Comparison of ENCODE assay signal across 8 mouse cellular contexts in genomic region chr1:105843386-105843785, GRCm38 (mm10).
DNase-seq lines count a peak whose midpoint lies in the region; ATAC-seq lines count a peak whose summit lies in the region.

No protein-coding gene starts in this region.

- peak overlapping the region in 1 of 2 experiments; percentile 12; a peak in 2 of 4 replicates for H3K4me3 ChIP-seq in heart, embryonic 14.5 days (ENCODE audit: control insufficient read depth in 1 of 2, insufficient read depth in 1 of 2, low read depth in 1 of 2, low read length in 2 of 2)
- peak overlapping the region; percentile 41 for H3K4me3 ChIP-seq in hindbrain, embryonic 13.5 days
- peak overlapping the region; percentile 27 for H3K4me3 ChIP-seq in midbrain, embryonic 14.5 days (replicated peaks; ENCODE audit: low read depth, low read length)

- no peaks in the 10 kb centered on the region for H3K36me3 ChIP-seq in heart, embryonic 14.5 days (ENCODE audit: control insufficient read depth, insufficient read depth, low read length)
- no peaks in the 10 kb centered on the region for H3K36me3 ChIP-seq in hindbrain, embryonic 13.5 days
- H3K36me3 ChIP-seq in midbrain, embryonic 14.5 days (ENCODE audit: control insufficient read depth, insufficient read depth, low read length): no peaks in the 10 kb centered on the region

- no peak overlapping the region for H3K9ac ChIP-seq in heart, embryonic 14.5 days (ENCODE audit: low read length)
- H3K9ac ChIP-seq in hindbrain, embryonic 13.5 days: 0 out of 2 replicates have a peak overlapping the region, but pooled peaks have one; percentile 36
- peak overlapping the region; percentile 47 for H3K9ac ChIP-seq in midbrain, embryonic 14.5 days (replicated peaks; ENCODE audit: low read length)

- no peak overlapping the region for H3K27ac ChIP-seq in heart, embryonic 14.5 days (replicated peaks in 1 of 2; ENCODE audit: control insufficient read depth in 1 of 2, insufficient read depth in 1 of 2, low read depth in 2 of 2, low read length in 2 of 2)
- no peak overlapping the region for H3K27ac ChIP-seq in hindbrain, embryonic 13.5 days
- no peak overlapping the region for H3K27ac ChIP-seq in midbrain, embryonic 14.5 days (replicated peaks; ENCODE audit: low read depth, low read length)

- WGBS in heart, embryonic 14.5 days: 5% methylated on average over 12 of the region's 12 CpGs
- WGBS in hindbrain, embryonic 13.5 days: 1% methylated on average over 12 of the region's 12 CpGs
- under 1% methylated on average over 12 of the region's 12 CpGs for WGBS in midbrain, embryonic 14.5 days

- H3K4me2 ChIP-seq in heart, embryonic 14.5 days (ENCODE audit: low read length): peak overlapping the region; percentile 66
- H3K4me2 ChIP-seq in hindbrain, embryonic 13.5 days: peak overlapping the region; percentile 65
- H3K4me2 ChIP-seq in midbrain, embryonic 14.5 days (ENCODE audit: low read length): peak overlapping the region; percentile 64

- DNase-seq in heart, adult 11 months: no peak
- peak; percentile 67 for DNase-seq in embryo, embryonic 11 days
- DNase-seq in midbrain, embryonic 14.5 days: peak; percentile 75
- DNase-seq in thymus, postnatal 25 days: no peak

- peaks cover 15% of the 10 kb centered on the region; the same call in 1 of the 2 replicates for H3K27me3 ChIP-seq in heart, embryonic 14.5 days (ENCODE audit: control insufficient read depth, insufficient read depth, low read length)
- H3K27me3 ChIP-seq in hindbrain, embryonic 13.5 days: peaks cover 11% of the 10 kb centered on the region; the same call in 1 of the 2 replicates
- no peaks in the 10 kb centered on the region for H3K27me3 ChIP-seq in midbrain, embryonic 14.5 days (ENCODE audit: control insufficient read depth, insufficient read depth, low read length)

- no peaks in the 10 kb centered on the region for H3K9me3 ChIP-seq in heart, embryonic 14.5 days (ENCODE audit: control insufficient read depth, low read length)
- no peaks in the 10 kb centered on the region for H3K9me3 ChIP-seq in hindbrain, embryonic 13.5 days
- no peaks in the 10 kb centered on the region for H3K9me3 ChIP-seq in midbrain, embryonic 14.5 days (ENCODE audit: control insufficient read depth, low read length)

- H3K4me1 ChIP-seq in heart, embryonic 14.5 days (ENCODE audit: control insufficient read depth in 2 of 2, insufficient read depth in 2 of 2, low read length in 2 of 2): peaks cover 9 to 17% of the 10 kb centered on the region in 2 experiments; a peak in 3 of 4 replicates
- H3K4me1 ChIP-seq in hindbrain, embryonic 13.5 days (replicated peaks): peaks cover 21% of the 10 kb centered on the region
- H3K4me1 ChIP-seq in midbrain, embryonic 14.5 days (ENCODE audit: control insufficient read depth, insufficient read depth, low read length): peaks cover 16% of the 10 kb centered on the region

- no peak for ATAC-seq in heart, embryonic 14.5 days (ENCODE audit: insufficient number of reproducible peaks, insufficient read depth, low FRiP score, low read depth)
- ATAC-seq in hindbrain, embryonic 13.5 days (ENCODE audit: low FRiP score): peak; percentile 23
- ATAC-seq in midbrain, embryonic 14.5 days (ENCODE audit: low FRiP score, low TSS enrichment): 0 out of 2 replicates have a peak, but pooled peaks have one; percentile 16
- ATAC-seq in frontal cortex, adult (ENCODE audit: low TSS enrichment): no peak; the same call in 1 of the 2 replicates
- no peak for ATAC-seq in megakaryocyte-erythroid progenitor cell, adult 5-6 weeks (replicated peaks; ENCODE audit: low FRiP score, low TSS enrichment, poor library complexity, severe bottlenecking)

Comparison
In these comparisons a context has a peak if more than half of its experiments do, and no peak if none do; other contexts are left out.
1. ATAC-seq: peak in hindbrain, embryonic 13.5 days (single experiment) and midbrain, embryonic 14.5 days (single experiment); none in heart, embryonic 14.5 days (single experiment), frontal cortex, adult (single experiment) and megakaryocyte-erythroid progenitor cell, adult 5-6 weeks (single experiment).
2. DNase-seq: peak in embryo, embryonic 11 days (single experiment) and midbrain, embryonic 14.5 days (single experiment); none in heart, adult 11 months (single experiment) and thymus, postnatal 25 days (single experiment).
3. Peak in every context shown above with its lines, with median percentiles within 50 percentile points of each other: H3K4me2 ChIP-seq.